Mouse (Mus musculus) heart, embryonic 10.5 days (tissue): ENCODE measurements around the gene Gm20388. TPM values are rescaled to one million over a fixed set of nuclear protein-coding genes. Genes with fewer than 3 reads are reported as not detected.
"Not testable (repeated sequence)": the region's sequence is repeated elsewhere in the genome, so short reads cannot be mapped to it uniquely, and the experiment has no call there.

ENCODE experiments used
- DNase-seq: peaks from one replicate; pipeline ENCODE4 v3.0.0-alpha.2; 2017; ENCODE audit warnings: low spot score
- H3K27ac ChIP-seq: fragments of 300-500 bp; sonication (generic); 2 replicates; pipeline ENCODE4 v1.5.1; 2016; ENCODE audit warnings: mild to moderate bottlenecking
- H3K27me3 ChIP-seq: fragments of 300-500 bp; sonication (generic); 2 replicates; pipeline ENCODE4 v1.6.1; 2016; ENCODE audit warnings: mild to moderate bottlenecking; ENCODE audit not compliant: poor library complexity, insufficient read depth, severe bottlenecking
- H3K36me3 ChIP-seq: fragments of 300-500 bp; sonication (generic); 2 replicates; pipeline ENCODE4 v1.6.1; 2016; ENCODE audit warnings: mild to moderate bottlenecking, moderate library complexity
- H3K4me1 ChIP-seq: fragments of 300-500 bp; sonication (generic); 2 replicates; pipeline ENCODE4 v1.6.1; 2016; ENCODE audit warnings: mild to moderate bottlenecking
- H3K4me3 ChIP-seq: fragments of 300-500 bp; sonication (generic); 2 replicates; pipeline ENCODE4 v1.5.1; 2016; ENCODE audit warnings: mild to moderate bottlenecking, moderate library complexity
- H3K9me3 ChIP-seq: fragments of 300-500 bp; sonication (generic); 2 replicates; pipeline ENCODE4 v1.6.1; 2016; ENCODE audit warnings: mild to moderate bottlenecking, moderate library complexity
- WGBS: fragments of 180-500 bp; shearing (Covaris S2); methylation state at CpG from one replicate; pipeline ENCODE4 v1.1.7; 2016; 5-methylcytosine and 5-hydroxymethylcytosine counted together
- polyA plus RNA-seq: library from polyadenylated mRNA; unstranded; fragments of >200 nt; fragmentation: Nextera tagmentation; extraction: Ambion mirVana; gene quantifications from 2 replicates; pipeline ENCODE4 v1.2.1, GENCODE M21; 2016

Gene Gm20388
- polyA plus RNA-seq, 1 experiment from 2014 or later, result 4.5 TPM

DNA sequence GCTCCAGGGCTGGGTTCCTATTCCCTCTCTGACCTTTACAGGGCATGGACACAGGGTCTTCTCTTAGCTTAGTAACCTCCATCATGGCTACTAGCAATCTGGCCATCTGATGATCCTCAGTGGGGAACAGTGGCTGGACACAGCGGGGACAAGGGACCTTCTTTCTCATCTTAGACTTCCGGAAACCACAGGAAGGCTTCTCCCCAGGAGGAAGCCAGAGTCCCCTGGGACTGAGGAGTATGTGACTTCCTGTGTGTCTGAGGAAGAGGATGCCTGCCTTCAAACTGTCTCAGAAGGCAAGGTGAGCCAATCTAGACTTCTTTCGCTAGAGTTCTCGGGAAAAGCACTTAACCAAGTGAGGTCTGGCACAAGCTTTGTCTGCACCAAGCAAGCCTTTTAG, 789.4 kb downstream of the Gm20388 start:
- peaks cover 26% of the 10 kb centered on the region for H3K4me1 ChIP-seq
- 0 out of 2 replicates have a peak overlapping the region, but pooled peaks have one; percentile 56 for H3K27ac ChIP-seq
- H3K27me3 ChIP-seq, result peaks cover 33% of the 10 kb centered on the region; the same call in 1 of the 2 replicates
- WGBS, result 83% methylated on average over 4 of the region's 4 CpGs
- no peak overlapping the region for H3K4me3 ChIP-seq
- DNase-seq, result no peak
- no peaks in the 10 kb centered on the region for H3K36me3 ChIP-seq
- no peaks in the 10 kb centered on the region; the same call in 1 of the 2 replicates for H3K9me3 ChIP-seq

GRCm38 (mm10) chr8:120701758-120702465, 791.3 kb downstream of the Gm20388 start:
- WGBS, result 49% methylated on average over 19 of the region's 19 CpGs
- H3K4me3 ChIP-seq, result no peak overlapping the region
- no peaks in the 10 kb centered on the region for H3K36me3 ChIP-seq
- H3K9me3 ChIP-seq, result no peaks in the 10 kb centered on the region; the same call in 1 of the 2 replicates
- H3K27me3 ChIP-seq, result peaks cover 37% of the 10 kb centered on the region; the same call in 1 of the 2 replicates
- no peak overlapping the region for H3K27ac ChIP-seq
- H3K4me1 ChIP-seq, result peaks cover 12% of the 10 kb centered on the region
- DNase-seq, result no peak

- Histone ChIP-seq H3K27ac (no peak overlapping the region), H3K27me3 (peaks cover 37% of the 10 kb centered on the region), H3K9me3 (no peaks in the 10 kb centered on the region), H3K4me1 (peaks cover 7% of the 10 kb centered on the region), H3K4me3 (no peak overlapping the region), H3K36me3 (no peaks in the 10 kb centered on the region)
- 78% methylated on average over 9 of the region's 9 CpGs for WGBS
- DNase-seq, result no peak
Observed at GRCm38 (mm10) chr8:120704203-120704602, 793.6 kb downstream of the Gm20388 start.

- H3K4me1 ChIP-seq, result peaks cover under 1% of the 10 kb centered on the region; the same call in 1 of the 2 replicates
- H3K9me3 ChIP-seq, result no peaks in the 10 kb centered on the region
- H3K27me3 ChIP-seq, result peaks cover 30% of the 10 kb centered on the region
- H3K36me3 ChIP-seq, result no peaks in the 10 kb centered on the region
- no peak overlapping the region for H3K4me3 ChIP-seq
- DNase-seq, result no peak
- no peak overlapping the region for H3K27ac ChIP-seq
- WGBS, result 77% methylated on average over 15 of the region's 15 CpGs
Observed at GRCm38 (mm10) chr8:120705163-120705562, 794.5 kb downstream of the Gm20388 start.

- 86% methylated on average over 3 of the region's 3 CpGs for WGBS
Observed at GRCm38 (mm10) chr8:120706193-120706592, 795.6 kb downstream of the Gm20388 start.

DNA sequence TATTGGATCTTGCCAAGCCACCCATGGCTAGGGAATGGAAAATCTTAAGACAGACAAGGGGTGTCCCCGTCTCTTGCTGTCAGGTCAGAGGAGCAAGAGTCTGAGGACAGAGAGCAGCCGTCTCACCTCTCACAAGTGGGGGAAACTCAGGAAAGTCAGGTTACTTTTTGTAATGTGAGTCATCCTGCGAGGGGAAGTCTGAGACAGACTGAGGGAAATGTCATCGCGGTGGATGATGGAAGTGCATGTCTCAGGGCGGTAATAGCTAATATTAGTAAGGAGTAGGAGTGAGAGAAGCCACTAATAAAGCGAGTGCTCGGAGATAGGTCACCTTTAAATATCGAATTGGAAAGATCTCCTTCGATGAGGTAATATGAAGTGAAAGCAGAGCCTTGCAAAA, 798.5 kb downstream of the Gm20388 start:
- Histone ChIP-seq H3K4me1 (no peaks in the 10 kb centered on the region), H3K4me3 (no peak overlapping the region), H3K27me3 (peaks cover 4% of the 10 kb centered on the region; the same call in 1 of the 2 replicates), H3K9me3 (no peaks in the 10 kb centered on the region), H3K27ac (no peak overlapping the region), H3K36me3 (no peaks in the 10 kb centered on the region)
- DNase-seq, result no peak
- 74% methylated on average over 10 of the region's 10 CpGs for WGBS

More at GRCm38 (mm10) chr8:120706193-120706592, 795.6 kb downstream of the Gm20388 start:
- Histone ChIP-seq H3K4me3 (no peak overlapping the region), H3K27ac (no peak overlapping the region), H3K9me3 (no peaks in the 10 kb centered on the region), H3K4me1 (no peaks in the 10 kb centered on the region), H3K36me3 (no peaks in the 10 kb centered on the region), H3K27me3 (peaks cover 27% of the 10 kb centered on the region)
- DNase-seq, result no peak

- H3K27ac ChIP-seq, result no peak overlapping the region
- no peaks in the 10 kb centered on the region for H3K9me3 ChIP-seq
- no peak overlapping the region for H3K4me3 ChIP-seq
- no peak for DNase-seq
- H3K36me3 ChIP-seq, result no peaks in the 10 kb centered on the region
- 74% methylated on average over 6 of the region's 6 CpGs for WGBS
- H3K4me1 ChIP-seq, result no peaks in the 10 kb centered on the region
- peaks cover 13% of the 10 kb centered on the region; the same call in 1 of the 2 replicates for H3K27me3 ChIP-seq
Observed at GRCm38 (mm10) chr8:120715200-120715599, 804.6 kb downstream of the Gm20388 start.

GRCm38 (mm10) chr8:120715996-120716680, 805.5 kb downstream of the Gm20388 start:
- DNase-seq, result no peak
- H3K9me3 ChIP-seq, result no peaks in the 10 kb centered on the region

GRCm38 (mm10) chr8:120719586-120720236, 809.1 kb downstream of the Gm20388 start:
- 68% methylated on average over 19 of the region's 19 CpGs for WGBS
- Histone ChIP-seq H3K9me3 (0 out of 2 replicates have a peak, but pooled peaks cover 2% of the 10 kb centered on the region), H3K27ac (0 out of 2 replicates have a peak overlapping the region, but pooled peaks have one; percentile 12), H3K27me3 (peaks cover 18% of the 10 kb centered on the region; the same call in 1 of the 2 replicates), H3K4me1 (no peaks in the 10 kb centered on the region), H3K4me3 (no peak overlapping the region), H3K36me3 (no peaks in the 10 kb centered on the region)
- DNase-seq, result no peak

More at GRCm38 (mm10) chr8:120715996-120716680, 805.5 kb downstream of the Gm20388 start:
- Histone ChIP-seq H3K4me3 (no peak overlapping the region), H3K4me1 (no peaks in the 10 kb centered on the region), H3K27ac (no peak overlapping the region), H3K36me3 (no peaks in the 10 kb centered on the region), H3K27me3 (peaks cover 17% of the 10 kb centered on the region; the same call in 1 of the 2 replicates)
- WGBS, result 71% methylated on average over 15 of the region's 15 CpGs

- no peaks in the 10 kb centered on the region for H3K36me3 ChIP-seq
- WGBS, result 66% methylated on average over 6 of the region's 6 CpGs
- H3K27me3 ChIP-seq, result peaks cover 22% of the 10 kb centered on the region; the same call in 1 of the 2 replicates
- H3K27ac ChIP-seq, result no peak overlapping the region
- DNase-seq, result no peak
- H3K4me1 ChIP-seq, result no peaks in the 10 kb centered on the region
- H3K4me3 ChIP-seq, result no peak overlapping the region
- H3K9me3 ChIP-seq, result 0 out of 2 replicates have a peak, but pooled peaks cover 2% of the 10 kb centered on the region
Observed at GRCm38 (mm10) chr8:120723025-120723424, 812.4 kb downstream of the Gm20388 start.

- H3K4me1 ChIP-seq, DNase-seq, H3K36me3 ChIP-seq, H3K27ac ChIP-seq, H3K9me3 ChIP-seq, H3K4me3 ChIP-seq: not testable (repeated sequence)
- 93% methylated on average over 4 of the region's 4 CpGs for WGBS
- peaks cover 20% of the 10 kb centered on the region; the same call in 1 of the 2 replicates for H3K27me3 ChIP-seq
Observed at GRCm38 (mm10) chr8:120724096-120724495, 813.5 kb downstream of the Gm20388 start.

DNA sequence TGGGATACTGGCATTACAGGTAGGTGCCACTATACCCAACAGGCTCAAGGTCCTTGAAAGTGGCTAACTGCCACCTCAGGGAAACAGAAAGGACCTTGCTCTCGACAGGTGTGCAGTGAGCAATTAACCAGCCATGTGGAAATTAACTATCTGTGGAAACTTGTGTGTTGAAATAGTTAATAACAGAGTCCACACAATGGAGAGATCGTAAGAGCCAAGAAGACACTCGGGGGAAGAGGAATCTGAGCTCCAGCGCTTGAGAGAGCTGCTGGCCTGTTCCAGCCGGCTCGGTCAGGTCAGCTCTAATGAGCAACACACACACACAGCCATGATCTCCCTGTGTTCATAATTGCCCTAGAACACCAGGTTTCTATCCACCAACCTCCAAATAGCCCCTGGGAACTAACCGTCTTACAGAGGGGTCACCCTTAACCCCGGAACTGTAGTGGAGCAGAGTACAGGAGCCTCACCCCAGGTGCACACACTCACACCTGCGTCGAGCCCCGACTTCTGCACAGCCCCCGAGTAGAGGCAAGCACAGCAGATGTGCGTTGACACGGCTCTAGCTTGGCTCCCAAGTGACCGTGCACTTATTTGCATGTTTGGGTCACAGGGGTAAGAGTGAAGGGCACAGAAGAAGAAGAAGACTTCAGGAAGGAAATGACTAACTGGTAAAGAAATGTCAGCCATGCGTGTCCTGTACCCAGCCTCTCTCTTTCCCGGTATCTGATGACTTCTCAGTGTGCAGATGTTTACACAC, 814.4 kb downstream of the Gm20388 start:
- DNase-seq, result no peak
- 75% methylated on average over 17 of the region's 17 CpGs for WGBS
- Histone ChIP-seq H3K4me3 (no peak overlapping the region), H3K27ac (no peak overlapping the region), H3K4me1 (no peaks in the 10 kb centered on the region), H3K27me3 (peaks cover 20% of the 10 kb centered on the region; the same call in 1 of the 2 replicates), H3K9me3 (0 out of 2 replicates have a peak, but pooled peaks cover 2% of the 10 kb centered on the region), H3K36me3 (no peaks in the 10 kb centered on the region)
